Mouse (Mus musculus): ENCODE measurements at regions not wholly inside any gene's neighbourhood (a gene's known extent, or its start where the extent isn't known, plus 50 kb on each side); places are given as distances from the start of the nearest gene placed in this dataset.

DNA sequence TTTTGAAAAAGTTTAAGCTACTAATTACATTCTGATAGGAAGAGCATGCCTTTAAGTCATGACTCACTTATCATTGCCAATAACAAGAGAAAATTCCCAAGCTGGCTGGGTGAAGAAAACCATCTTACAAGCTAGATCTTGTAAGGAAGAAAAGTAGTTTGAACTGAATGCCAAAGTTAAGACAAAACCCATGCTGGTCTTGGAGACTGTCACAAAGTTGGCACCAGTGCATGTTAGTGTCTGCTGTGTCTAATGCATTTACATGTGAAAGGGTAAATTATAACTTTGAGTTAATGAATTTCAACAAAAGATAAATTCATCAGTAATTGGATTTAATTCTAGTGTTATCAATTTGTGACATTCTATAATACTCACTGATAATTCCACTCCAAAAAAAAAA lies 533.6 kb upstream of the Fam241a start:
- no peak for DNase-seq (ENCODE audit: low spot score)

DNA sequence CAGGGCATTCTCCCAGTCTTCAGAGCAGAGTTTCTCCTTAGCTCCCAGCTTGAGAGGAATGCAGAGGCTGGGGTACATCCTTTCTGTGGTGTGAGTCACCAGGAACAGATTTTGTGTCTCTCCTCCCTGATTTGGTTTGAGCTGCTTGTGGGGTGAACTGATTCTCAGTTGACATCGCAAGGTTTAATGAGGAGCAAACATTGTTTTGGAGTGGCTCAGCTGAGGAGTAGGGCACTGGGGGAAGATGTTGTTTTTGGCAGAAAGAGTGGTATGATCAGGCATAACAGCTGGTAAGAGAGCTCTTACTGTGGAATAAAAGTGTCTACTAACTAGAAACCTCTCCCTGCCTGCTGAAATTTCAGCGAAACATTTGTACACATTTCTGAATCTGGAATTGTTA lies 519.4 kb upstream of the Fam241a start:
- no peak for DNase-seq (ENCODE audit: low spot score)

DNA sequence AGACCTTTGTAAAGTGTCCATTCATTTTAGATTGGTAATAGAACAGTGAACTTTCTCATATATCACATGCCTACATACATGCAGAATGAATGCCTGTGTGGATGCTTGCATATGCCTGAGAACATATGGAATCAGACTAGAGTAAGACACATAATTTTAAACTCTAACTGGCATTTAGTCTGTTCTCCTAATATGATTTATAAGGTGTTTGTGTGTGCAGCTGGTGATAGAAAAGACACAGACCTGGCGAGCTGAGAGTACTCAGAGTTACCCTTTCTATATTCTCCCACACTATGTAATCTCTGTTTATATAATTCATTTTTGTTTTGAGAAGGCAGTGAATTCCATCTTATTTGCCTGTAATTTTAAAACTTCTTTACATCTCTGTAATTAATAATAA lies 517.4 kb upstream of the Fam241a start:
- DNase-seq (ENCODE audit: low spot score): no peak

DNA sequence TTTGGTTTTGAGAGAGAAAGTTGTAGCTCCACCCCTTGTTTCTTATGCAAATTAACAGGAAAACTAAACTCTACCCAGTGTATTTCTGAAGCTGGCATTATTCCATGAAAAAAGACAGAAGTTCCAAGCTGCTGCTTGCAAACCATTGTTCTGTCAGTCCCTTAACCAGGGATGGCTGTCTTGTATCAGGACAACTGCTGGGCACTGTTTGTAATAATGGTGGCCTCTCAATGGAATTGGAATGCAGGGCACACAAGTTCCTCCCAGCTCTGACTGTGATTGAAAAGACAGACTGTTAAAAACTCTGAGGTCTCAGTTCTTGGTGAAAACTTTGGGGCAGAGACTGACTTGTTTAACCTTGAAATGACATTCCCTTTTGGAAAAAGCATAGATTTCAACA lies 516.0 kb upstream of the Fam241a start:
- no peak for DNase-seq (ENCODE audit: low spot score)

DNA sequence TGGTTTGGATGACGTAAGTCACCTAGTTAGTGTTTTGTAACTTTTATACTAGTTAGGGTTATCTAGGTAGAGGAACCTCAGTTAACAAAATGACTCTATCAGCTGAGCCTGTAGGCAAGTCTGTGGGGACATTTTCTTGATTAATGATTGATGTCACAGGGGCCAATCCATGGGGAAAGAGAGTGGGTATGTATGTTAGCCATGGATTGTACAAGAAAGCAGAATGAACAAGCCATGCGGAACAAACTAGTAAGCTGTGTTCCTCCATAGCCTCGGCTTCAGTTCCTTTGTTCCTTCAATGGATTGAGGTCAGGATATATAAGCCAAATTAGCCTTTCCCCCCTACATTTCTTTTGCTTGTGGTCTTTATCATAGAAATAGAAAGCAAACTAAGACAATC lies 498.7 kb upstream of the Fam241a start:
- no peak for DNase-seq (ENCODE audit: low spot score)

DNA sequence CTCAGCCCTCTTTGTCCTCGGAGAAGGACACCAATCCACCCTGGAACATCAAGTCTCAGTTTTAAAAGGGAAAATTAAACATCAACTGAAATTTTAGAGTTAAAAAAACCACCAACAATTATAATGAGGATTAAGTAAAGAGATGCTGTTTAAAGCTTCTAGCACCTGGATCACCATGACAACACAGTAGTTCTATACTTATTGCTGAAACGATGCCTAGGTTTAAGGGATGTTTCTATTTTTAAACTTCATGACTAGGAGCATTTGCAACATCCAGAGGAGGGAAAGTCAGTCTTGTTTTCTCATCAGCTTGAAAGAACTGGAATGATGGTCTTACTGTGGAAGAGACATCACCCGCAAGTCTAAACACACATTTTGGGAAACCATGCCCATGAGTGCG lies 484.5 kb upstream of the Fam241a start:
- no peak for DNase-seq (ENCODE audit: low spot score)

DNA sequence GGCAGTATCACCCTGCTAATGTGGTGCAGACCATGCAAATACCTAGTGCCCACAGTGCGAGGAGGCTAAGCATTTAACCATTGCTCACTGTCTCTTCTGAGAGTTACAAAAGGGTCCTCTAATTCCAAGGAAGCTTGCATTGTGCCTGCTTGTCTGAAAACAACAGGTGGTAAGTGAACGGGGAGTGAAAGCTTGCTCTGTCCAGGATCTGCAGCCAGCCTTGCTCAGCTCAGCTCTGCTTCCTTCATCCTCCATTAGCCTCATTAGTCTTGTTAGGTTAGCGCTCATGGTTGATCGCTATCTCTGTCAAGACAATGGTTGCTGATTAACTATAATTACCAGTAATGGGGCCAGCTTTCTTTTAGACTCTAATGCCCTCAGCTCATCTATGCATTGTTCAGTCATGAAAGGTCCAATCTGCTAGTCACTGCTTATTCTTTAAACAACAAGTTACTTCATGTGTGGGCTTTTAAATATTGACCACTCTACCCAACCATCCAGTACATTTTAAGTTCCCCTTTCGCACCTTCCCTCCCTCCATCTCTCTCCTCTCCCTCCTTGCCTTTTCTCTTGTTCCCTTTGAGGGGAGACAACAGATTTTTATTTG lies 473.5 kb upstream of the Fam241a start:
- DNase-seq (ENCODE audit: low spot score): no peak

DNA sequence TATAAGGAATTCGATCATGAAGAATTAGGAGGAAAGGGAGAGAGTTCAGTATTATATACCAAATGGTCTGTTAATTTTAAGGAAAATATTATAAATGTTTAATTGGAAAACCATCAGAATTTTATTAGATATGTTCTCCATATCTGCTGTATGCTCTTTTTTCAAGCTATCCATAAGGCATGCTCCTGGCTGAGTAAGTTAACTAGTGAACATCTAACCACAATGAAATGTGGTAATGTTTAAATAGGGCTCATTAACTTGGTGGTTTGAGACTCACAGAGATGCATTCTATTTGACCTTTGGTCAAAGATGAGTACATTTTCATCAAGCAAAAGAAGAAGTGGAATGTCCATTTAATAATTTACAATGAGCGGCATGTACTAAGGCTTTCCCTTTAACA lies 466.2 kb upstream of the Fam241a start:
- DNase-seq (ENCODE audit: low spot score): no peak

DNA sequence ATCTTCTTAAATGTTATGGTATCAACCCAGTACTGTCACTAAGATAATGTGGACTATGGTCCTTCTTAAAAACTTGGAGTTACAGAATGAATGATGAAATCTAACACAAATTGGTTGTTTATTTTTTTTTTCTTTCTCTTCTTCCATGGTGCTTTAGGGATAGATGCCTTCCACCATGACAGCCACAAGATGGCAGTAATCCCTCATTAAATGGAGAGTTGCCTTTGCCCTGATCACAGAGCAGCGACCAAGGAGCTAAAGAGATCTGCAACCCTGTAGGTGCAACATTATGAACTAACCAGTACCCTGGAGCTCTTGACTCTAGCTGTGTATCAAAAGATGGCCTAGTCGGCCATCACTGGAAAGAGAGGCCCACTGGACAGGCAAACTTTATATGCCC lies 453.0 kb upstream of the Fam241a start:
- peak; percentile 22 for DNase-seq (ENCODE audit: low spot score)

DNA sequence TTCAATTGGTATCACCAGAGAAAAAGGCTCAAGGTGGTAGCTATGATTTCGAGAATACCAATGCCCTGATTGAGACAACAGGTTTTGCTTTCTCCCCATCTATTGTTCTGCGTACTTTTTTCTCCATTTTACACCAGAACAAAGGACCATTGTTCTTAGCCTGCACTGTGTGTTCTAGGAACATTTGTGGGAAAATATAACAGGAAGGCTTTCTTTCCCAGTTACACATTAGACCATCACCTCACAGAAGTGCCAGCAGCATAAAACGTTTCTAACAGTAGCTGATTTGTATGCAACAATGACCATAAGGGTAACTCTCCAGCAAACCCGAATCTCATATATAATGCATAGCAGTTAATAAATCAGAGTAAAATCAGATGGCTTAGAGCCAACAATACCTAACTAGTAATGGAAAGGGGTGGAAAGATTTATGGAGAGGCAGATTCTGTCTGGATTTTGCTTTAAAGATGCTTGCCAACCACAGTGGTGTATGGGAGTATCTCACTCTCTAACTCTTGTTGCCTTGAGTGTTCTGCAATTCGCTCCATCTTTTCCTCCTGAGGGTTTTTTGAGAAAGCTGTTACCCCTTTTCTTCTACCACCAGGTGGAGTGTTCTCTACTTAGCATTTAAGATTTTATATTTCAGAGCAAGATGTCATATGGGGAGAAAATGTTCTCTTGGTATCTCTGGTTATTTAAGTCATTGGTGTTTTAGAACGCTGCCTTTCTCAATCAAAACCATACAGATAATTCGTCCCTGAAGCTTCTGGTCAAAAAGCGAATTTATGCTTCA lies 451.9 kb upstream of the Fam241a start:
- no peak for DNase-seq (ENCODE audit: low spot score)

DNA sequence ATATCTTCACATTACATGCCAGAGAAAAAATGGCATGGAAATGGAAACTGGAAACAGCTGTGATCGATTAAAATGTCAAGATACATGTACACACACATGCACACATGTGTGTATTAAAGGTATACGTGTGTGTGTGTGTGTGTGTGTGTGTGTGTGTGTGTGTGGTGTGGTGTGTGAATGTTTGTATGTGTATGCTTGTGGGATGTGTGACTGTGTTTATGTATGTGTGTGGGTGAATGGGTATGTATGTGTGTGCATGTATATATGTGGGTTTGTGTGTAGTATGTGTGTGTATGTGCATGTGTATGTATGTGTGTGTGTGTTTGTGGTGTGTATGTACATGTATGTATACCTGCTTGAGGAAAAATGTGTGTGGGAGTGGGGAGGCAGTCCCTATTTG lies 441.4 kb upstream of the Fam241a start:
- no peak for DNase-seq (ENCODE audit: low spot score)

DNA sequence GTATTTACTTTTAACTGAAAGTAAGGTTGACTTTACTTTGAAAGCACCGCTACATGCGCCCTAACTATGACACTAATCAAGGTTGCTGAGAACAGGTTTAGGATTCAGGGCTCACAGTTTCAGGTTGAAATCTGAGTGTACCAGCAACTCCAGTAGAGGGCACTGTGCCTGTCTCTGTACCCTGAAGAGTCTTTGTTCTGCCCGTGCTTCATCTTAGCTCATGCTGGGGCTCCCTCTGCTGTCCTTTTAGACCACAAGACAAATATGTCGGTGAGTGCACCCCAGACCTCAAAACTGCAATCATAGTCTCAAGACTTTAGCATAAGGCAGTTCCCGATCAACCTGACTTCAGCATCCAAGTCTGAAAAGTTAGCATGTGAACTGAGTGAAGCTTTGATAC lies 440.9 kb upstream of the Fam241a start:
- DNase-seq (ENCODE audit: low spot score): peak; percentile 22

DNA sequence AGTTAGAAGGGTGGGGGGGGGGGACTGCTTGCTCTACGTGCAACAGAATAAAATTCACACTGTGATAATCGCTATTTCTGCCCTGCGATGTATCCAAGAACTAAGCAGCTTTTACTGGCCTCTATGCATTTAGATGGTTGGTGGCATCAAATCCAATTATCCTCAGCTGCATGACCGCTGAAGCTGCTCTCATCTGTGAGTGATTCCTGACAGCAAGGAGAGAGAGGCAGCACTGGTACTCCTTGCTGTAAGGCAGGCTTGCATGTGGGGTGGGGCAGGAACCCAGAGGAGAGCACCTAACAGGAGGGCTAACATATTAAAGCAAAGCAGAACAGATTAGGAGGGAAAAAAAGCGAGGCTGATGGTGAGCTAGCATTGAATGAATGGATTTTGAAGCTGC lies 431.6 kb upstream of the Fam241a start:
- DNase-seq (ENCODE audit: low spot score): no peak

DNA sequence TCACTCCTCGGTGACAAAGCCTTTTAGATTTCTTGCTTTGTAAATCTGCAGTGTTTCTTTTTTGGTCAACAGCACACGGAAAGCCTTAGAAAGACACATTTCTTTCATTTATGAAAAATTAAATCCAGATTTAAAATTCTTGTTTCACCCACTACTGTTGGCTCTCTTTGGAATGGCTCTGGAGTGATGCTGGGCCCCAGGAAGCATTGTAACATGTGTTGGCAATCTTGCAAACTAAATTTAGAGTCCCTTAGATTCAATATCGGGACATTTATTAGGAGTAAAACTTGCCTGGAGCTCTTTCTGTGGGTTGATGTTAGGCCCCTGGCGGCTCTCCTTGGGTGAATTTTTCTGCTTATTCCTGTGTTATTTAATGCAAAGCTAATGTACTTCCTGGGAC lies 405.2 kb upstream of the Fam241a start:
- DNase-seq (ENCODE audit: low spot score): no peak

DNA sequence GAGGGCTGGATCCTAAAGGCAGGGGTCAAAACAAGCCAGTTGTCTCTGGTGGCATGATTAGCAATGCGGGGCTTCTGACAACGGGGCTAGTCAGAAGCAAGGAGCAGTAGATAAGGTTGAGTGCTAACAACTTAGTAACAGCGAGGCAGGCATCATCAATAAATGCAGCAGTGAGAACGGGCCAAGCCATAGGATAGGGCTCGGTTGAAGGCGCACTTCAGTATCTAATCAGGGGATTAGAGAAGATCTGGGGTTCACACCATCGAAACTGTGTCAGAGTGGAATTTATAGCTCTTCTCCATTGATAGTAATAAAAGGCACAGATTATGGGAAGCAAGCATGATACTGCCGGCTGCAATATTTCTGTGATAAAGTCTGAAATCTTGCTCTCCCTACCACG lies 402.0 kb upstream of the Fam241a start:
- DNase-seq (ENCODE audit: low spot score): no peak

DNA sequence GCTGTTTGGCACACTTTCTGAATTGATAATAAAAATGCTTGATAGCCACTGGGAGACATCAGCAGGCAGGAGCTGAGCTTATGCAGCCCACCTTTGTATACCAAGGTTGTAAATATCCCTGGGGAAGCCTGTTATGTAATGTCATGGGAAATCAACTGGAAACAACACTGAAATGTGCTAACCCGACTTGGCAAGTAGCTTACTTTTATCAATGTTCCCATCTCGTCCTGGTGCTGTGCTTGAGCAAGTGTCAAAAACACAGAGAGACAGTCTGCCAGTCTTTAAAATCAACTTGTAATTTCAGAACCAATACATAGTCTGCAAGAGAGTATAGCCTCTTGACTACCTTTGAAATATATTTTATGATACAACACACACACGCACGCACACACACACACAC lies 391.7 kb upstream of the Fam241a start:
- DNase-seq (ENCODE audit: low spot score): no peak

DNA sequence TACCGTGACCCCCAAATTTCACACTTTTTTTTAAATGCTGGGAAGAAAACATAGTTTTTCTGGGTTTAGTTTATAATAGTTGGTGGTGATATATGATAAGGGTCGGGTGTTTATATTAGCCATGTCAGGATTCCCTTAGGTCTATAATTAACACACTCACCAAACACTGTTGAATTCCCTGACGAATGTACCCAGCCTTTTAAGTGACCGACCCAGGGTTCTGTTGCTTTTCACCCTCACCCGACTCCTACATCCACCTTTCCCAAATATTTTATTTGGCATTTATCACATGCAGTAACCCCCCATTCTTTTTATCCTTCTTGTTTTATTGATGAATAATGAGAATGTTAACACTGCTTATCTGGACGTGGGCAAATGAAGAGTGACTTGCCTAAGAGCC lies 389.1 kb upstream of the Fam241a start:
- no peak for DNase-seq (ENCODE audit: low spot score)

DNA sequence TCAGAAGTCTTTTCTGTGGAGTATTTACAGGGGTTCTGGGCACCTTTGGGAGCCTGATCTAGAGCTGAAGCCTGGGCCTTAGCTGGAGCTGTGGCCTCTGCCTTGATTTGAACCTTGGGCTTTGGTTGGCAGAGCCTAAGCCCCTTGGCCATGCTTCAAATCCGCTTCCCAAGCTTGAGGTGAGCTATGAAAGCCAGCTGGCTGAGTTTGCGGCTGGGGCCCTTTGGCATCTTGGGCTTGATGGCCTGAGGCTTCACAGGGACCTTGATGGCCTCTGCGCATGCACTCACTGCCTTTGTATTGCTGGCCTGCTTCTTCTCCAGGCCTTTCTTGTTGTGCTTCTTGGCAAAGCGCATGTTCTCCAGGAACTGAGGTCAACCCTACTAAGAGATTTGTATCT lies 384.5 kb upstream of the Fam241a start:
- DNase-seq (ENCODE audit: low spot score): no peak

DNA sequence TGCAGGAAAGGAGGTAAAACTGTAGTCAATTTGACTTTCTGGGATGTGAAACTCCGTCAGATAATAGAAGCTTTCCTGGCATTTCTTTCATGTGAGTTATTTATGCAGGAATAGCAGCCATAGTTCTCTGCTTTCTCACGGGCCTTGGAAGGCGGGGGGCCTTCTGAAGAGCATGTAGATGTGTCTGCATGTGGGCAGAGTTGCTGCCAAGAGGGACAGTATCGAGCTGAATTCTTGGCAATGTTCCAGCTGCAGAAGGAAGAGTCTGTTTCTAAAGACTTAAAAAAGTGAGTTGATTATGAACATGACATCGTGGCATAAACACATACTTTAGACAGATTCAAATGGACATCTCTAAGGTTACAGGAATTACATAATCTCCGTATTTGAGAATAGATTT lies 374.5 kb upstream of the Fam241a start:
- no peak for DNase-seq (ENCODE audit: low spot score)

DNA sequence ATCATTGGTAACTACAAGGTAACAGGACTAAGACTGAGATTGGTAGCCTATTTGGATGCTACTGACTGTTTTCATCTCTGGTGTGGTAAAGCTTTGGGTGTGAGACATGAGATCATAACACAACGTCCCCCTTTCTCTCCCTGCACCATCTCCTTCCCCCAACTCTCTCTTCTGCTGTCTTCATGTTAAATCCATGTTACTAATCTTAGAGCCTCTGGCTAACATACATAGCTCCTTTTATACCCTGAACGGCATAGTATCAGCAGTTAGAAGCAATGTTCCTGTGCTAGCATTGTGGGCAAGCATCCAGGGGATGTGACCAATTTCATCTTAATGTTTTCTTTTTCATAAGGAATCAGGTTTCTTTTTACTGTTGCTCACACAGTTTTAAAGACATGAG lies 365.1 kb upstream of the Fam241a start:
- DNase-seq (ENCODE audit: low spot score): no peak

DNA sequence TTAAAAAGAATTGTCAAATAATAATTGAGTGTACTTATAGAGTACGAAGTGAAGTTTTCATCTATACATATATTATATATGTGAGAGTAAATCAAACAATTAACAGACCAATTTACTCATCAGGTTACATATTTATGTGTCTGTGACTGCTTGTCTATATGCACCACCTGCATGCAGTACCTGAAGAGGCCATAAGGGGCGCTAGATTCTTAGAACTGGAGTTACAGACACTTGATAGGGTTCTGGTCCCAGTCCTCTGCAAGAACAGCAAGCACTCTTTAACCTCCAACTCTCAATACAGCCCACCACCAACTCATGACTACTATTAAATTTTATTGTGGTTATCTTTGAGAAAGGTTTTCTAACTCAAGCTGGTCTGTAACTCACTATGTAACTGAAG lies 351.7 kb upstream of the Fam241a start:
- DNase-seq (ENCODE audit: low spot score): no peak

DNA sequence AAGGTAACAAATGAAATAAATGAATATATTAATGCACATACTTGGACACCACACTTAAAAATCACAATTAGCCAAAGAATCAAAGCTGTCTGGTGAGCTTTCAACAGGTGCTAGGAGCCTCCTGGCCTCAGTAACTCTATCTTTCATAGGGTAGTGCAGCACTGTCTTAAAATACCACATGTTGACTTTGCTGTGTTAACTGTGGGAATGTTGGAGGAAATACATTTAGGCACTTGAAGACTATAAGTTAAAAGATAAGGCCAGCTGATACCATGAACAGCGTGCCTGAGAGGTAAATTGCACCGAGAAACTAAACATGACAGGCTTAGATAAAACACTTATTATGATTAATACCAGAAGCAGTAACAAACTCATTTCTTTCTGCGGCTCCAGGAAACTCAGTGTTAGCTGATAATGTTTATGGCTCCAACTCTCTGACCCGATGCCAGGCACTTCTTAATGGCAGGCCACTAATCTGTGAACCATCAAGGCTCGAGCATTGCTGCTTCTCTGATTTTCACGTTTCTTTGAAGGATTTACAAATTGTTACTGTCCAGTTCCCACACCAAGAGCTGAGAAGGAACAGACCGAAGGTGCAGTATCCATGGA lies 343.8 kb upstream of the Fam241a start:
- no peak for DNase-seq (ENCODE audit: low spot score)

DNA sequence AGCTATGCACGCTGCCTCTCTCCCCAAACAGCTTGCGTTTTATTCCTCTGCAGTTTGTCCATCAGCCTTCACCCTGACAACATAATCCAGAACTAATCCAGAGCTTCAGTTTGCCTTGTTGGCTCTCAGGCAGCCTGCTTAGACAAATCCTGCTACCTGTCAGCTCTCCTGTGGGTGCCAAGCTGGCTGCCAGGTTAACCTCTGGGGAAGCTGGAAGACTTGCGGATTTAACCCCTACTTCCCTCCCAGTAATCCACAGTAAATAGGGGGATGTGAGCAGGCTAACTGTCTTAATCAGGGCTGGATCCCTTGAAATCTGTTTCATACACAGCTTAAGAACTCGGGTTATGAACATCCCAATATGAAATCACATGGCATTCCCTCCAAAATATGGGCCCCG lies 334.3 kb upstream of the Fam241a start:
- DNase-seq (ENCODE audit: low spot score): no peak

Measured in gastrocnemius, adult 18-20 months (tissue).